8 mouse cellular contexts compared by ENCODE assay signal in the genomic region with DNA sequence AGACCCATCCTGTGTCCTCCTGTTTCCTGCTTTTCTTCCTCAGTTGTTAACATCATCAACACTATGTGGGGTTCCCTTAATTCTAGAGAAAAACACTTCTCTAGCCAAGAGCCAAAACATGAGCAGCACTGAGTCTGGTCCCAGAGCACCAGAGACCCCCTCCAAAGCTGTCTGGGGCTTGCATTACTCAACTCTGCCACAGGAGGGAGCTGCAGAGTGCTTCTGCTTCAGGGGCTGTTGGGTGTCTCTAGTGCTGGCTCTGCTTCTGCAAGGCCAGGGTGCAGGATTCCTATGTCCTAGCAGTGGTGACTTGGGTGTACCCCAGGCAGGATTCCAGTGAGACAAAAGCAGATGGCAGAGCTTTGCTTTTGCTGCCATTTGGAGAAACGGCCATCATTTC.
DNase-seq lines count a peak whose midpoint lies in the region; ATAC-seq and TF ChIP-seq lines count a peak whose summit lies in the region.

No protein-coding gene starts in this region.

- no peak overlapping the region for H3K4me3 ChIP-seq in forebrain, embryonic 11.5 days (ENCODE audit: low read depth, low read length)
- no peak overlapping the region for H3K4me3 ChIP-seq in forebrain, embryonic 12.5 days (replicated peaks)
- no peak overlapping the region for H3K4me3 ChIP-seq in lung, adult 2 months (replicated peaks; ENCODE audit: extremely low read depth, low read depth, low read length)
- no peak overlapping the region for H3K4me3 ChIP-seq in limb, embryonic 11.5 days (ENCODE audit: low read depth, low read length)

- no peaks in the 10 kb centered on the region for H3K27me3 ChIP-seq in forebrain, embryonic 11.5 days (ENCODE audit: control insufficient read depth, insufficient read depth, low read length)
- H3K27me3 ChIP-seq in forebrain, embryonic 12.5 days: no peaks in the 10 kb centered on the region
- no peaks in the 10 kb centered on the region for H3K27me3 ChIP-seq in limb, embryonic 11.5 days (ENCODE audit: control insufficient read depth, insufficient read depth, low read length)

- no peaks in the 10 kb centered on the region for H3K9me3 ChIP-seq in forebrain, embryonic 11.5 days (ENCODE audit: control insufficient read depth, low read length)
- H3K9me3 ChIP-seq in forebrain, embryonic 12.5 days: no peaks in the 10 kb centered on the region
- H3K9me3 ChIP-seq in limb, embryonic 11.5 days (ENCODE audit: control insufficient read depth, low read length): no peaks in the 10 kb centered on the region

- H3K36me3 ChIP-seq in forebrain, embryonic 11.5 days (ENCODE audit: control insufficient read depth, insufficient read depth, low read length): no peaks in the 10 kb centered on the region
- no peaks in the 10 kb centered on the region for H3K36me3 ChIP-seq in forebrain, embryonic 12.5 days (replicated peaks)
- no peaks in the 10 kb centered on the region for H3K36me3 ChIP-seq in limb, embryonic 11.5 days (ENCODE audit: control insufficient read depth, insufficient read depth, low read length)

- 82% methylated on average over 1 of the region's 1 CpGs for WGBS in forebrain, embryonic 11.5 days
- 90% methylated on average over 1 of the region's 1 CpGs for WGBS in forebrain, embryonic 12.5 days
- WGBS in lung, adult 2 months: 86% methylated on average over 1 of the region's 1 CpGs
- 87% methylated on average over 1 of the region's 1 CpGs for WGBS in limb, embryonic 11.5 days

- no peak overlapping the region for H3K27ac ChIP-seq in forebrain, embryonic 11.5 days (ENCODE audit: low read depth, low read length)
- H3K27ac ChIP-seq in forebrain, embryonic 12.5 days: no peak overlapping the region
- no peak overlapping the region for H3K27ac ChIP-seq in limb, embryonic 11.5 days (replicated peaks; ENCODE audit: low read depth, low read length)

- no peak overlapping the region for H3K9ac ChIP-seq in forebrain, embryonic 11.5 days (ENCODE audit: low read length)
- H3K9ac ChIP-seq in forebrain, embryonic 12.5 days: no peak overlapping the region
- H3K9ac ChIP-seq in limb, embryonic 11.5 days (ENCODE audit: low read length): no peak overlapping the region

- peak; percentile 69 for DNase-seq in forebrain, embryonic 11.5 days (ENCODE audit: low spot score)
- DNase-seq in lung, adult 2 months: peak; percentile 17
- DNase-seq in lung, adult 18-20 months: no peak
- peak; percentile 24 for DNase-seq in cerebellum, adult 8-10 months
- peak; percentile 52 for DNase-seq in limb, embryonic 11.5 days (ENCODE audit: low spot score)
- DNase-seq in thymus, postnatal 25 days: peak; percentile 17
- no peak for DNase-seq in ovary, postnatal 36 days (ENCODE audit: low spot score)

- no peak overlapping the region for H3K4me2 ChIP-seq in forebrain, embryonic 11.5 days (ENCODE audit: low read depth, low read length, severe bottlenecking)
- no peak overlapping the region for H3K4me2 ChIP-seq in forebrain, embryonic 12.5 days
- H3K4me2 ChIP-seq in limb, embryonic 11.5 days (ENCODE audit: low read depth, severe bottlenecking): no peak overlapping the region

- peak; percentile 63 for TF ChIP-seq CTCF in lung, adult 2 months (IDR thresholded peaks at IDR 0.05; ENCODE audit: insufficient read depth, low read length)

- H3K4me1 ChIP-seq in forebrain, embryonic 11.5 days (replicated peaks; ENCODE audit: control insufficient read depth, insufficient read depth, low read length): no peaks in the 10 kb centered on the region
- no peaks in the 10 kb centered on the region for H3K4me1 ChIP-seq in forebrain, embryonic 12.5 days
- H3K4me1 ChIP-seq in lung, adult 2 months (ENCODE audit: control insufficient read depth, insufficient read depth, low read length): no peaks in the 10 kb centered on the region
- no peaks in the 10 kb centered on the region for H3K4me1 ChIP-seq in limb, embryonic 11.5 days (ENCODE audit: control insufficient read depth, insufficient read depth, low read length)

- 0 out of 2 replicates have a peak, but pooled peaks have one; percentile 39 for ATAC-seq in forebrain, embryonic 11.5 days (replicated peaks; ENCODE audit: low FRiP score)
- no peak for ATAC-seq in forebrain, embryonic 12.5 days (ENCODE audit: low FRiP score)
- ATAC-seq in limb, embryonic 11.5 days (ENCODE audit: insufficient number of reproducible peaks, low FRiP score, low TSS enrichment, low read depth): no peak

- TF ChIP-seq POLR2A in lung, adult 2 months (IDR thresholded peaks at IDR 0.05; ENCODE audit: borderline replicate concordance, extremely low read depth, low read depth, low read length): no peak

Comparison
In these comparisons a context has a peak if more than half of its experiments do, and no peak if none do; other contexts are left out.
1. DNase-seq: peak in forebrain, embryonic 11.5 days (single experiment), lung, adult 2 months (single experiment), cerebellum, adult 8-10 months (single experiment), limb, embryonic 11.5 days (single experiment) and thymus, postnatal 25 days (single experiment); none in lung, adult 18-20 months (0 of 2) and ovary, postnatal 36 days (single experiment).